Mouse (Mus musculus) 3T3-L1 (cell line): ENCODE data around the gene Ppp1r10.

ENCODE experiments used
- DNase-seq: peaks from one replicate; pipeline ENCODE4 v3.0.0-alpha.2; 2015; ENCODE audit warnings: low read depth, low spot score

The Ppp1r10 gene

GRCm38 (mm10) chr17:35916297-35917142 is at the start of gene Ppp1r10, which contains the start of gene Mrps18b:
Gene Ppp1r10, plus strand, starts transcription at chr17:35916434.
Gene Mrps18b, minus strand, starts transcription at chr17:35916389.
- DNase-seq: peak; percentile 99

- DNase-seq: peak; percentile 82
Measured at GRCm38 (mm10) chr17:35866911-35867890, 49.0 kb upstream of the Ppp1r10 start.

GRCm38 (mm10) chr17:35868165-35868820 is 47.9 kb upstream of the Ppp1r10 start:
- peak; percentile 66 for DNase-seq

GRCm38 (mm10) chr17:35868961-35869345 is 47.3 kb upstream of the Ppp1r10 start:
- peak; percentile 26 for DNase-seq

GRCm38 (mm10) chr17:35869346-35870067 is 46.7 kb upstream of the Ppp1r10 start:
- peak; percentile 64 for DNase-seq

- peak; percentile 91 for DNase-seq
Measured at GRCm38 (mm10) chr17:35870151-35870883, 45.9 kb upstream of the Ppp1r10 start.

- peak; percentile 68 for DNase-seq
Measured at GRCm38 (mm10) chr17:35870884-35871696, 45.1 kb upstream of the Ppp1r10 start.

GRCm38 (mm10) chr17:35873774-35874519 is 42.3 kb upstream of the Ppp1r10 start:
- DNase-seq: peak; percentile 83

GRCm38 (mm10) chr17:35874721-35875120 is 41.5 kb upstream of the Ppp1r10 start:
- DNase-seq: peak; percentile 38

GRCm38 (mm10) chr17:35879245-35880057 is 36.8 kb upstream of the Ppp1r10 start, which contains the start of gene Dhx16:
Gene Dhx16, plus strand, starts transcription at chr17:35879819.
- DNase-seq: peak; percentile 99

GRCm38 (mm10) chr17:35882924-35883323 is 33.3 kb upstream of the Ppp1r10 start:
- DNase-seq: no peak

- DNase-seq: no peak
Measured at GRCm38 (mm10) chr17:35883777-35884176, 32.5 kb upstream of the Ppp1r10 start.

- no peak for DNase-seq
Measured at GRCm38 (mm10) chr17:35887725-35888124, 28.5 kb upstream of the Ppp1r10 start.

GRCm38 (mm10) chr17:35896781-35897643 is 19.2 kb upstream of the Ppp1r10 start, which contains the start of gene 2310061I04Rik:
Gene 2310061I04Rik, minus strand, starts transcription at chr17:35897431.
- peak; percentile 90 for DNase-seq

- no peak for DNase-seq
Measured at GRCm38 (mm10) chr17:35897644-35898573, 18.3 kb upstream of the Ppp1r10 start.
